Mouse (Mus musculus) gastrocnemius, postnatal 36 days (tissue): Measurements from ENCODE around the gene Kif3b. TPM values are rescaled to one million over a fixed set of nuclear protein-coding genes. Genes with fewer than 3 reads are reported as not detected.

Experiments
- total RNA-seq, 2 experiments: library from RNA; stranded (reverse); gene quantifications; 2 replicates each; pipeline ENCODE4 v1.2.3; 2021

Gene Kif3b
- total RNA-seq, 2 experiments from 2014 or later, result 2.8 to 3.5 TPM

Other genes starting within 250 kb of the Kif3b start
- gene Ccm2l, start 225.5 kb upstream of the Kif3b start, total RNA-seq, result 1 to 10 TPM; 4.3 to 4.5 TPM
- gene Hck, start 182.9 kb upstream of the Kif3b start, total RNA-seq, result under 1 TPM; 0.20 to 0.30 TPM
- gene Tm9sf4, start 130.1 kb upstream of the Kif3b start, total RNA-seq, result 10 to 100 TPM; 27.3 to 31.1 TPM
- under 1 TPM; 0.32 to 0.51 TPM for gene Tspyl3, start 66.0 kb upstream of the Kif3b start, total RNA-seq
- 1 to 10 TPM; 2.2 to 3.2 TPM for gene Plagl2, start 50.0 kb upstream of the Kif3b start, total RNA-seq
- 1 to 10 TPM; 9.5 to 9.9 TPM for gene Pofut1, start 49.9 kb upstream of the Kif3b start, total RNA-seq
- gene Asxl1, start 54.4 kb downstream of the Kif3b start, total RNA-seq, result 10 to 100 TPM in 1 of 2 experiments, 1 to 10 TPM in 1; 7.2 to 10.8 TPM
- gene 4930404H24Rik, start 201.4 kb downstream of the Kif3b start, total RNA-seq, result not detected
- 1 to 10 TPM in 1 of 2 experiments, under 1 TPM in 1; 0.94 to 1.0 TPM for gene Nol4l, start 238.6 kb downstream of the Kif3b start, total RNA-seq